Mouse (Mus musculus) hindbrain, embryonic 15.5 days (tissue): ENCODE results near the gene Tmem252. TPM values are rescaled to one million over a fixed set of nuclear protein-coding genes. Genes with fewer than 3 reads are reported as not detected.

ENCODE experiments used
- ATAC-seq: fragments of 200-750 bp; cut with Nextera tagmentation; 2 replicates; pipeline ENCODE4 v1.8.0; 2017; ENCODE audit warnings: low read depth, moderate number of reproducible peaks, moderate TSS enrichment; ENCODE audit not compliant: low FRiP score
- H3K27ac ChIP-seq: fragments of 300-500 bp; sonication (generic); replicated peaks from 2 replicates; pipeline ENCODE4 v1.5.1; 2015; ENCODE audit warnings: mild to moderate bottlenecking, inconsistent platforms
- H3K27me3 ChIP-seq: fragments of 300-500 bp; sonication (generic); 2 replicates; pipeline ENCODE4 v1.6.1; 2015; ENCODE audit warnings: control low read depth, inconsistent platforms
- H3K36me3 ChIP-seq: fragments of 300-500 bp; sonication (generic); 2 replicates; pipeline ENCODE4 v1.6.1; 2015; ENCODE audit warnings: control low read depth, inconsistent platforms
- H3K4me1 ChIP-seq: fragments of 300-500 bp; sonication (generic); replicated peaks from 2 replicates; pipeline ENCODE4 v1.6.1; 2015; ENCODE audit warnings: control low read depth, inconsistent platforms
- H3K4me2 ChIP-seq: fragments of 300-500 bp; sonication (generic); 2 replicates; pipeline ENCODE4 v1.6.1; 2015; ENCODE audit warnings: moderate library complexity, mild to moderate bottlenecking, inconsistent platforms
- H3K4me3 ChIP-seq: fragments of 300-500 bp; sonication (generic); 2 replicates; pipeline ENCODE4 v1.5.1; 2015; ENCODE audit warnings: mild to moderate bottlenecking, inconsistent platforms
- H3K9ac ChIP-seq: fragments of 300-500 bp; sonication (generic); 2 replicates; pipeline ENCODE4 v1.6.1; 2015; ENCODE audit warnings: inconsistent platforms
- H3K9me3 ChIP-seq: fragments of 300-500 bp; sonication (generic); 2 replicates; pipeline ENCODE4 v1.6.1; 2016; ENCODE audit warnings: control low read depth, inconsistent platforms
- WGBS: fragments of 180-500 bp; shearing (Covaris S2); methylation state at CpG from one replicate; pipeline ENCODE4 v1.1.7; 2015; 5-methylcytosine and 5-hydroxymethylcytosine counted together
- polyA plus RNA-seq: library from polyadenylated mRNA; unstranded; fragments of >200 nt; fragmentation: Nextera tagmentation; extraction: Ambion mirVana; gene quantifications from 2 replicates; pipeline ENCODE4 v1.2.1, GENCODE M21; 2015

Tmem252 gene
- polyA plus RNA-seq: 2.3 and 2.4 TPM in 2 replicates

GRCm38 (mm10) chr19:24673762-24674161 lies at the start of gene Tmem252:
Gene Tmem252, plus strand, starts transcription at chr19:24674008.
- Histone ChIP-seq H3K27ac (peak within 1 kb of the TSS; percentile 9; the same call in 1 of the 2 replicates), H3K9ac (no peak within 1 kb of the TSS), H3K4me2 (no peak within 1 kb of the TSS), H3K27me3 (no peaks in the 10 kb centered on the region), H3K36me3 (no peaks in the 10 kb centered on the region), H3K4me1 (no peaks in the 10 kb centered on the region), H3K4me3 (no peak within 1 kb of the TSS), H3K9me3 (no peaks in the 10 kb centered on the region)
- ATAC-seq: no peak
- 73% methylated on average over 4 of the region's 4 CpGs for WGBS

GRCm38 (mm10) chr19:24628049-24628448 lies 45.8 kb upstream of the Tmem252 start:
- 93% methylated on average over 4 of the region's 4 CpGs for WGBS
- no peaks in the 10 kb centered on the region for H3K9me3 ChIP-seq
- no peak overlapping the region for H3K4me2 ChIP-seq
- H3K4me3 ChIP-seq: no peak overlapping the region
- H3K27ac ChIP-seq: no peak overlapping the region
- no peaks in the 10 kb centered on the region for H3K27me3 ChIP-seq
- H3K4me1 ChIP-seq: no peaks in the 10 kb centered on the region
- no peak overlapping the region for H3K9ac ChIP-seq
- no peak for ATAC-seq
- H3K36me3 ChIP-seq: no peaks in the 10 kb centered on the region

- H3K9ac ChIP-seq: no peak overlapping the region
- no peak overlapping the region for H3K4me3 ChIP-seq
- 88% methylated on average over 3 of the region's 3 CpGs for WGBS
- ATAC-seq: no peak
- no peaks in the 10 kb centered on the region for H3K36me3 ChIP-seq
- H3K27ac ChIP-seq: no peak overlapping the region
- no peaks in the 10 kb centered on the region for H3K4me1 ChIP-seq
- no peaks in the 10 kb centered on the region for H3K27me3 ChIP-seq
- no peak overlapping the region for H3K4me2 ChIP-seq
- H3K9me3 ChIP-seq: no peaks in the 10 kb centered on the region
Measured at GRCm38 (mm10) chr19:24633008-24633407, 40.8 kb upstream of the Tmem252 start.

- no peaks in the 10 kb centered on the region for H3K4me1 ChIP-seq
- no peak overlapping the region for H3K4me2 ChIP-seq
- 6% methylated on average over 7 of the region's 7 CpGs for WGBS
- H3K9ac ChIP-seq: no peak overlapping the region
- H3K27ac ChIP-seq: no peak overlapping the region
- no peak for ATAC-seq
- no peak overlapping the region for H3K4me3 ChIP-seq
- no peaks in the 10 kb centered on the region for H3K36me3 ChIP-seq
- no peaks in the 10 kb centered on the region for H3K9me3 ChIP-seq
- H3K27me3 ChIP-seq: no peaks in the 10 kb centered on the region
Measured at GRCm38 (mm10) chr19:24634602-24635001, 39.2 kb upstream of the Tmem252 start.

GRCm38 (mm10) chr19:24636616-24637015 lies 37.2 kb upstream of the Tmem252 start:
- 83% methylated on average over 10 of the region's 10 CpGs for WGBS
- ATAC-seq: no peak
- no peak overlapping the region for H3K27ac ChIP-seq

DNA sequence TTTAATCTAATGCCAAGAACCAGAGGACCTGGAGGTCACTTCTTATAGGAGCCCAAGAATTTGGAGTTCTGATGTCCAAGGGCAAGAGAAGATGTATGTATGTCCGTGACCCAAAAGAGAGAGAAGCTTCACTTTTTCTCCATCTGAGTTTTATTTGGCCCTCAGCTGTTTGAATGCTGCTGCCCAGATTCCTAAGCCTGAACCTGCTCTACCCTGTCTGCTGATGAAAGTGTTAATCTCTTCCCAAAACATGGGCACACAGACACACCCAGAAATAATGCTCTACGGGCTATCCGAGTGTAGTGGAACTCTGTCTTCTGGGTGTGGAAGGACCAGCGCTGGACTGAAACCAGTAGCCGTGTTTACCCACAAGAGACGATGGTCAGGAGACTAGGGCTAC lies 35.8 kb upstream of the Tmem252 start:
- Histone ChIP-seq H3K36me3 (no peaks in the 10 kb centered on the region), H3K27ac (no peak overlapping the region), H3K27me3 (no peaks in the 10 kb centered on the region), H3K4me3 (no peak overlapping the region), H3K9me3 (no peaks in the 10 kb centered on the region), H3K4me1 (no peaks in the 10 kb centered on the region), H3K9ac (no peak overlapping the region), H3K4me2 (no peak overlapping the region)
- WGBS: 95% methylated on average over 6 of the region's 6 CpGs
- no peak for ATAC-seq

More at GRCm38 (mm10) chr19:24636616-24637015, 37.2 kb upstream of the Tmem252 start:
- H3K27me3 ChIP-seq: no peaks in the 10 kb centered on the region
- no peaks in the 10 kb centered on the region for H3K36me3 ChIP-seq
- no peak overlapping the region for H3K4me2 ChIP-seq
- H3K4me3 ChIP-seq: no peak overlapping the region
- H3K9me3 ChIP-seq: no peaks in the 10 kb centered on the region
- H3K9ac ChIP-seq: no peak overlapping the region
- H3K4me1 ChIP-seq: no peaks in the 10 kb centered on the region

DNA sequence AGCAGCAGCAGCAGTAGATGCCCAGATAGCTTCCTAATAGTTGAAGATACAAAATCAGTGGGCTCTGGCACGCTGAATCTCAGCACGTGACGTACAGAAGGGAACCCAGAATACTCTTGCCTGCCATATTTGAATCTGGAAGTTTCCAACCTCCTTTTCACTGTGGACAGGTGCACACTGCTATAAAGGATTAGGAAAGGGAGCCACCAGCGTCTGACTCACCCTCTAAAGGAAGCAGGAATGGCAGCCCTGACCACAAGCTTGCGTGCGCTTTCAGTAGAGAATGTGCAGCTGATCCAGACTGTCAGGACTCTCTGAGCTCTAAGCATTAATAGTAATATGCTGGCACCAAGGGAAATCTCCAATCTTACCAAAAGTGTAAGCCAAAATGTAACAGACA lies 32.8 kb upstream of the Tmem252 start:
- H3K9me3 ChIP-seq: no peaks in the 10 kb centered on the region
- WGBS: 89% methylated on average over 6 of the region's 6 CpGs
- H3K4me3 ChIP-seq: no peak overlapping the region
- no peak overlapping the region for H3K9ac ChIP-seq
- no peaks in the 10 kb centered on the region for H3K36me3 ChIP-seq
- no peaks in the 10 kb centered on the region for H3K4me1 ChIP-seq
- no peak overlapping the region for H3K27ac ChIP-seq
- no peak for ATAC-seq
- H3K4me2 ChIP-seq: no peak overlapping the region
- no peaks in the 10 kb centered on the region for H3K27me3 ChIP-seq

DNA sequence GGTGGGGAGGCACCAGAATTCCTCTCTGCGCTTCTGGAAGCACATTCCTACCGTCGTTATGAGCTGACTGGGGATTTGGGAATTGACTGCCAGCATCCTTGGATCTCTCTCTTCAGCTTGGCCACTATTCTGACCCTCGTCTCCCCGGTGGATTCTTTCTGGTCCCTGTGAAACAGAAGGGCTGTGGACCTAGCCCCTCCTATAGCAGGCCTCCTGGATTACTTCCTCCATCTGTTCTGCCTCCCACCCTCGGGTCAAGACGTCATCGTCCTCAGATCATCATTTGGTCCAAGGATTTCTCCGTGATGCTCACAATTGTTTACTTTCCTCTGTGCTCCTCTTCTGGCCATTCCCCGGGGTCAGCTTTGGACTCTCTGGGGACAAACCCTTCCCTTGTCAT lies 28.8 kb upstream of the Tmem252 start:
- Histone ChIP-seq H3K4me3 (no peak overlapping the region), H3K27ac (no peak overlapping the region), H3K9ac (no peak overlapping the region), H3K4me2 (no peak overlapping the region), H3K27me3 (no peaks in the 10 kb centered on the region), H3K9me3 (no peaks in the 10 kb centered on the region), H3K4me1 (no peaks in the 10 kb centered on the region), H3K36me3 (no peaks in the 10 kb centered on the region)
- no peak for ATAC-seq
- 78% methylated on average over 10 of the region's 10 CpGs for WGBS

DNA sequence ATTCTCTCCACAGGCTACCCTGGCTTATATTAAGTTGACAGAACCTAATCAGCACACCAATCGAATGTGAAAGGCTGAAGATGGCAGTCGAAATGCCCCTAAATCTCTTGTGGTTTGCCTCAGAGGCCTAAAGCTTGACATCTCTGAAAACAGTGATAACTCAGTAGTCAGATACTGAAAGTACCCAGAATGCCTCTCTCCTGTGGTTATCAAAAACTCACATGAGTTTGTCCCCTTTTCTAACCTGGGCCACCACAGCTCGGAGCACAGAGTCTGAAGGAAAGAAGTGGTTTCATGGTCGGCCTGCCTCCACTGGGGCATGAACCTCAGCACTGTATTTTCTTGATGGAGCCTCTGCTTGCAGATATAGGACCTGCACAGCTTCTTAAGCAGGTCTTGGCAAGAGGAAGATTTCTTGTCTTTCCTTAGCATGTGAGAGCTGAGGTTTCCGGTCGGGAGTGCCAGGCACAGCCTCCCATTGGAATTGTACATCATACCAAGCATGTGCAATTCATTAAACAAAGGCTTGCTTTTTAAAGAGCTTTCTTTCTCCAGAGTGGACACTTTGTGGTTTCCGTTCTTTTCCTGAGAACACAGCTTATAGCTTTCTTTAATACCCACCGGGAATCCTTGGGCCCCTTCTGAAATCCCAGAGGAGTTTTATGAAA lies 27.5 kb upstream of the Tmem252 start:
- H3K4me3 ChIP-seq: no peak overlapping the region
- no peak overlapping the region for H3K9ac ChIP-seq
- no peaks in the 10 kb centered on the region for H3K27me3 ChIP-seq
- 77% methylated on average over 8 of the region's 8 CpGs for WGBS
- H3K9me3 ChIP-seq: no peaks in the 10 kb centered on the region
- no peak overlapping the region for H3K27ac ChIP-seq
- H3K36me3 ChIP-seq: no peaks in the 10 kb centered on the region
- H3K4me1 ChIP-seq: no peaks in the 10 kb centered on the region
- no peak for ATAC-seq
- no peak overlapping the region for H3K4me2 ChIP-seq

DNA sequence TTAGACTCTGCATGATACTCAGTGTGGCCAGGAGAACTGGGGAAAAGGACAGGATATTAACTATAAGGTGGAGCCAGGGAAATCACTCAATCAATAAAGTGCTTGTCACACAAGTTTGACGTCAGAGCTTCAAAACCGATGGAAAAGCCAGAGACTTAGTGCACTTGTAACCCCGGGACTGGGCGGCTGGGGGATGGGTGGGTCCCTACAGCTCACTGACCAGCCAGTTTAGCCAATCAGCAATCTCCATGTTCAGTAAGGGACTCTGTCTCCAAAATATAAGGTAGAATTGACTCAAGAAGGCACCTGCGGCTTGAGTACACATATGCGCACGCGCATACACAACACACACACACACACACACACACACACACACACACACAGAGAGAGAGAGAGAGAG lies 25.8 kb upstream of the Tmem252 start:
- Histone ChIP-seq H3K4me3 (no peak overlapping the region), H3K27me3 (no peaks in the 10 kb centered on the region), H3K9ac (no peak overlapping the region), H3K4me1 (no peaks in the 10 kb centered on the region; the same call in 1 of the 2 replicates), H3K4me2 (no peak overlapping the region), H3K27ac (no peak overlapping the region), H3K9me3 (no peaks in the 10 kb centered on the region), H3K36me3 (no peaks in the 10 kb centered on the region)
- no peak for ATAC-seq
- 90% methylated on average over 8 of the region's 8 CpGs for WGBS

GRCm38 (mm10) chr19:24650428-24650827 lies 23.4 kb upstream of the Tmem252 start:
- Histone ChIP-seq H3K4me1 (peaks cover 3% of the 10 kb centered on the region; the same call in 1 of the 2 replicates), H3K4me2 (no peak overlapping the region), H3K27me3 (no peaks in the 10 kb centered on the region), H3K27ac (no peak overlapping the region), H3K9me3 (no peaks in the 10 kb centered on the region), H3K9ac (no peak overlapping the region), H3K36me3 (no peaks in the 10 kb centered on the region), H3K4me3 (no peak overlapping the region)
- ATAC-seq: no peak
- WGBS: 70% methylated on average over 8 of the region's 8 CpGs

GRCm38 (mm10) chr19:24651595-24651994 lies 22.2 kb upstream of the Tmem252 start:
- Histone ChIP-seq H3K4me3 (no peak overlapping the region), H3K4me2 (no peak overlapping the region), H3K27ac (no peak overlapping the region), H3K4me1 (peaks cover 3% of the 10 kb centered on the region; the same call in 1 of the 2 replicates), H3K27me3 (no peaks in the 10 kb centered on the region), H3K9ac (no peak overlapping the region), H3K9me3 (no peaks in the 10 kb centered on the region), H3K36me3 (no peaks in the 10 kb centered on the region)
- WGBS: 57% methylated on average over 2 of the region's 2 CpGs
- no peak for ATAC-seq
